Mouse (Mus musculus) midbrain, embryonic 13.5 days (tissue): ENCODE measurements at regions not wholly inside any gene's neighbourhood (a gene's known extent, or its start where the extent isn't known, plus 50 kb on each side); places are given as distances from the start of the nearest gene placed in this dataset.
"Not testable (repeated sequence)": the region's sequence is repeated elsewhere in the genome, so short reads cannot be mapped to it uniquely, and the experiment has no call there.

Source experiments
- ATAC-seq: fragments of 200-750 bp; cut with Nextera tagmentation; 2 replicates; pipeline ENCODE4 v1.8.0; 2017; ENCODE audit warnings: mild to moderate bottlenecking, moderate TSS enrichment, moderate library complexity
- H3K27ac ChIP-seq: fragments of 300-500 bp; sonication (generic); 2 replicates; pipeline ENCODE4 v1.5.1; 2015; ENCODE audit warnings: inconsistent platforms, mild to moderate bottlenecking, moderate library complexity
- H3K27me3 ChIP-seq: fragments of 300-500 bp; sonication (generic); 2 replicates; pipeline ENCODE4 v1.6.1; 2015; ENCODE audit warnings: mild to moderate bottlenecking, inconsistent platforms
- H3K36me3 ChIP-seq: fragments of 300-500 bp; sonication (generic); 2 replicates; pipeline ENCODE4 v1.6.1; 2015; ENCODE audit warnings: mild to moderate bottlenecking, inconsistent platforms
- H3K4me1 ChIP-seq: fragments of 300-500 bp; sonication (generic); replicated peaks from 2 replicates; pipeline ENCODE4 v1.6.1; 2015; ENCODE audit warnings: inconsistent platforms
- H3K4me2 ChIP-seq: fragments of 300-500 bp; sonication (generic); replicated peaks from 2 replicates; pipeline ENCODE4 v1.6.1; 2015; ENCODE audit warnings: moderate library complexity, mild to moderate bottlenecking, inconsistent platforms
- H3K4me3 ChIP-seq: fragments of 300-500 bp; sonication (generic); replicated peaks from 2 replicates; pipeline ENCODE4 v1.5.1; 2015; ENCODE audit warnings: mild to moderate bottlenecking, inconsistent platforms
- H3K9ac ChIP-seq: fragments of 300-500 bp; sonication (generic); replicated peaks from 2 replicates; pipeline ENCODE4 v1.6.1; 2015; ENCODE audit warnings: mild to moderate bottlenecking, inconsistent platforms
- H3K9me3 ChIP-seq: fragments of 300-500 bp; sonication (generic); 2 replicates; pipeline ENCODE4 v1.6.1; 2016; ENCODE audit warnings: mild to moderate bottlenecking, inconsistent platforms
- WGBS: fragments of 180-500 bp; shearing (Covaris S2); methylation state at CpG from one replicate; pipeline ENCODE4 v1.1.7; 2015; 5-methylcytosine and 5-hydroxymethylcytosine counted together

DNA sequence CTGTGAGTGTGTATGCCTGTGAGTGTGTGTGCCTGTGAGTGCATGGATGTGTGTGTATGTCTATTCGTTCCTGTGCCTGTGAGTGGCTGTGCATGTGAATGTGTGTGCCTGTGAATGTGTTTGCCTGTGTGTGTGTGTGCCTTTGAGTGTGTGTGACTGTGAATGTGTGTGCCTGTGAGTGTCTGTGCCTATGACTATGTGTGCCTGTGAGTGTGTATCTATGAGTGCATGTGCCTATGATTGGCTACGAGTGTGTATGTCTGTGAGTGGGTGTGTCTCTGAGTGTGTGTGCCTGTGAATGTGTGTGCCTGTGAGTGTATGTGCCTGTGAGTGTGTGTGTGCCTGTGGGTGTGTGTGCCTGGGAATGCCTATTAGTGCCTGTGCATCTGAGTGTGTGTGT, 731.6 kb downstream of the Lrriq3 start:
- 84% methylated on average over 2 of the region's 2 CpGs for WGBS
- no peak overlapping the region for H3K4me3 ChIP-seq
- H3K36me3 ChIP-seq = no peaks in the 10 kb centered on the region
- H3K27ac ChIP-seq = no peak overlapping the region
- H3K9ac ChIP-seq = no peak overlapping the region
- no peak overlapping the region for H3K4me2 ChIP-seq
- no peaks in the 10 kb centered on the region for H3K4me1 ChIP-seq
- H3K9me3 ChIP-seq = no peaks in the 10 kb centered on the region
- H3K27me3 ChIP-seq = no peaks in the 10 kb centered on the region
- no peak for ATAC-seq

DNA sequence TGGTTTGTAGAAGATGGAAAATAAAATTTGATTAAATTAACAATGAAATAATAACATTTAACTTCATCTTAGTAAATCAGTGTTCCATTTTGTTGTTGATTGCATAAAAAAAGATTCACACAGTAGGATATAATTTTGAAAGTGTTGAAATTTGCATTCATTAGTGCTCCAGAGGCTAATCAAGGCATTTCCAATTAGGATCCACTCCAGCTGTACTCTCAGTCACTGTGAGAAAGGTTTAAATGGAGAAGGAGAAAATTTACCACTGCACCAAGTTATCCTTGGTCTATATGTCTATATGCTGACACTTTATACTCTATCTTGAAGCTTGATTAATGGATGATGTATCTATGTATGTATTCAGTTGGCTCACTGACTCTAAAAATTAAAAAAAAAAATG, 695.3 kb upstream of the Negr1 start:
- no peaks in the 10 kb centered on the region for H3K4me1 ChIP-seq
- no peak overlapping the region for H3K9ac ChIP-seq
- ATAC-seq = no peak
- H3K27me3 ChIP-seq = no peaks in the 10 kb centered on the region
- no peak overlapping the region for H3K27ac ChIP-seq
- no peak overlapping the region for H3K4me3 ChIP-seq
- H3K4me2 ChIP-seq = no peak overlapping the region
- no peaks in the 10 kb centered on the region for H3K9me3 ChIP-seq
- no peaks in the 10 kb centered on the region for H3K36me3 ChIP-seq

DNA sequence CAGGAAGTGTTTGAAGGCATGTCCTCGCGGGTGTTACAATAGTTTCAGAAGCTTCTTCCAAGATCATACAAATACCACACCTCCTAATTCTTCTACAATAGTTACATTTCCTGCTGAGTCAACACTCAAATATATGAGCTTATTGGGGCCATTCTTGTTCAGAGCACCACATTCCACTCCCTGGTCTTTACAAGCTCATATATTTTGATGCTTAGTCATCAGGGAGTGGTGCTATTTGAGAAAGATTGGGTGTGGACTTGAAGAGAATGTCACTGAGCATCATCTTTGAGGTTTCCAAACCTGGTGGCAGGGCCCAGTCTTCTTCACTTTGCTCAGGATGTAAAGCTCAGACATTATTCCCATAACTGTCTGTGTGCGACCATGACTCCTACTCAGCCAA, 685.9 kb upstream of the Negr1 start:
- H3K27ac ChIP-seq = no peak overlapping the region
- no peaks in the 10 kb centered on the region for H3K9me3 ChIP-seq
- 95% methylated on average over 3 of the region's 3 CpGs for WGBS
- ATAC-seq = no peak
- H3K4me2 ChIP-seq = no peak overlapping the region
- no peak overlapping the region for H3K4me3 ChIP-seq
- no peak overlapping the region for H3K9ac ChIP-seq
- no peaks in the 10 kb centered on the region for H3K36me3 ChIP-seq
- H3K27me3 ChIP-seq = no peaks in the 10 kb centered on the region
- H3K4me1 ChIP-seq = no peaks in the 10 kb centered on the region

DNA sequence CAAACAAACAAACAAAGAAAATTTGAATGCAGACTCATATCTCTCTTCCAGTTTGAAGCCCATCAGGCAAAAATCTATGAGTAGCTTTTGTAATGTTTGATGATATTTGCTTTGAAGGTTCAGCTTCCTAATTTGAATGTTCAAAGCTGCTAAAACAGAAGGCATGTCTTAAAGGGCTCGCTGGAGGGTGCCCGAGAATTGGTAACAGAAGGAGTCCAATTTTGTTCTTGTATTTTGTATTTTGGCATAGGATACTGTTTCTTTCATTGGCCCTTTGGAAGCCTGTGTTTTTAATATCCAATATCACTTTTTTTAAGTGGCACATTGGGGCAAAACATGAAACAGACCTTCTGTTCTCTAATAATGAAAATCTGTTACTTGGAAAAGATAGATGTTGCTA, 683.2 kb upstream of the Negr1 start:
- Histone ChIP-seq H3K4me2 (no peak overlapping the region), H3K9me3 (no peaks in the 10 kb centered on the region), H3K9ac (no peak overlapping the region), H3K4me1 (no peaks in the 10 kb centered on the region), H3K36me3 (no peaks in the 10 kb centered on the region), H3K27me3 (no peaks in the 10 kb centered on the region), H3K27ac (no peak overlapping the region), H3K4me3 (no peak overlapping the region)
- ATAC-seq = no peak
- WGBS = 85% methylated on average over 2 of the region's 2 CpGs

DNA sequence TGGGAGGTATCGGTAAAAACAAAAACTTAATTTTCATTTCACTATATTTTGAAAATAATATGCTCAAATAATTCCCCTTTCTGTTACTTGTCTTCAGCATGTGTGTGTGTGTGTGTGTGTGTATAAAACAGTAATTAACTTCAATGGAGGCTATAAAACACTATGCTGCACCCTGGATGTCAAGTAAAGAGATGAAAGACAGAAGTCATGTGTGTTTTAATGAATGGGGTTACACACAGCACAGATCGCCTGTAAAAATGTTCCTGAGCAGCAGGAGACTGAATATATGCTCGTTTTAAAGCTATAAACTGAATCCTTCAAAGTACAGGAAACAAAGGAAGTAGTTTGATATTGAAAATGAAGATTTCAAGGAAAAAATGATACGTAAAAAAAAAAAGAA, 680.9 kb upstream of the Negr1 start:
- Histone ChIP-seq H3K36me3 (no peaks in the 10 kb centered on the region), H3K27ac (no peak overlapping the region), H3K27me3 (no peaks in the 10 kb centered on the region), H3K9ac (no peak overlapping the region), H3K4me1 (no peaks in the 10 kb centered on the region), H3K4me3 (no peak overlapping the region), H3K4me2 (no peak overlapping the region), H3K9me3 (no peaks in the 10 kb centered on the region)
- 83% methylated on average over 4 of the region's 4 CpGs for WGBS
- ATAC-seq = no peak

DNA sequence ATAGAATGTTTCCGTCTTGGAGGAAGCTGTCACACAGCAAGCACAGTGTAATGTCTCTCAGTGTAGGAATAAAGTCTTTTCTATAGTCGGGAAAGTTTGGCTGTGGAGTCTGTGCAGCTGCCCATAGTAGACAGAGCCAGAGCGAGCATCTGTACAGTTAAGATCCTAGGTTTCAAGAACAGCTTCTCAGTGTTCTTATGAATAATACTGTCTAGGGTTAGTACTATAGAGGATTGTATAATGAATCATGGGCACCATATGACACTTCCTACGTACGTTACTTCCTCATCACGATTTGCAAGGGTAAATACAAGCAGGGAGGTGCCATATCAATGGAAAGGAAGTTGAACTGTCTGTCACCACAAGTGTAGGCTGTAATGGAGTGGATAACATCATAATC, 645.6 kb upstream of the Negr1 start:
- no peak for ATAC-seq
- H3K4me3 ChIP-seq = no peak overlapping the region
- 91% methylated on average over 6 of the region's 6 CpGs for whole genome bisulfite sequencing

DNA sequence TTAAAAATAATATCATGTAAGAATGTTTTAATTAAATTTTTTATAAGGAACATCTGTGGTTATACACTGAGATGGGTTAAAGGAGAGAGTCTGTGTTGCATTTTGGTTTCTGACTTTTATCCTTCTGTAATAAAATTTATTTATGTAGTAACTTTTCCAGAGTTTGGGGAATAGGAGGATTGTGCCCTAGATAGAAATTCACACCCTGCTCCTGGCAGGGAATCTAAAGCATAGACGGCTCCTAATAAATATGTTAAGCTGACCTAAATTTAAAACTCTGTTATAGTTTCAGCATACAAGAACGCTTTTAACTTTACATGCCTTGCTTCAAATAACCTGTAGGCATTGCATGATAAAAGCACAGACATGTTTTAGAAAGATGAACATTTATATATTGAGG, 618.7 kb upstream of the Negr1 start:
- Histone ChIP-seq H3K4me1 (no peaks in the 10 kb centered on the region), H3K27ac (no peak overlapping the region), H3K9me3 (no peaks in the 10 kb centered on the region), H3K9ac (no peak overlapping the region), H3K36me3 (no peaks in the 10 kb centered on the region), H3K4me3 (no peak overlapping the region), H3K27me3 (no peaks in the 10 kb centered on the region), H3K4me2 (no peak overlapping the region)
- 77% methylated on average over 2 of the region's 2 CpGs for WGBS
- no peak for ATAC-seq

More for the DNA sequence above, 645.6 kb upstream of the Negr1 start:
- H3K27me3 ChIP-seq = no peaks in the 10 kb centered on the region
- no peaks in the 10 kb centered on the region for H3K4me1 ChIP-seq
- no peak overlapping the region for H3K27ac ChIP-seq
- H3K9ac ChIP-seq = no peak overlapping the region
- no peaks in the 10 kb centered on the region for H3K9me3 ChIP-seq
- H3K4me2 ChIP-seq = no peak overlapping the region
- H3K36me3 ChIP-seq = no peaks in the 10 kb centered on the region

DNA sequence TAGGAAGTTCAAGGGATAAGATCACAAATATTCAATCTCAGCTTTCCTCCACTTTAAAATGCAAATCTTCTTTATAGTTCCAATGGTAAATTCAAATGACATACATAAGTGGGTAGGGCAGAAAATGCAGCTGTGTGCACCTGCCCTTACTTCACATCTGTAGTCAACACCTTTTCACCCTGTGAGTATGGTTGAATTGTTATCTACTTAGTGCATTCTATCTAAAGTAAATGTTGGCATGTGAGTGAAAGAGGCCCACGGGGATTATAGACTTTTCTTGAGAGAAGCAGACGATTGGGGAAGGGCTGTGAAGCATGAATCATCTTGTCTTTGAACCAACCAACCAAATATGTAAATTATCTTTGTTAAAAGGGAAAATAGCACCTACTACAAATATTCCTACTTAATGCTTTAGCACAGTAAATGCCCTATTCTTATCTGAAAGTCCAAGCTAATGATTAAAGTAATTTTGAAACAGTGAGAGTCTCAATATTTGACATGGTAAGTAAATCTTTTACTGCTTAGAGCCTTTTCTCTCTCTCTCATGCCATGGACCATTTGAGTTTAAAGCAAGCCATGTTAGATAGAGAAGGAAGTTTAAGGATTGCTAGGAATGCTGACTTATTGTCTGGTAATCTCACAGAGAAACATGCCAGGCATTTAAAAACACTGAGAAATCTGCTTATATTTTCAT, 617.4 kb upstream of the Negr1 start:
- Histone ChIP-seq H3K27ac (no peak overlapping the region), H3K27me3 (no peaks in the 10 kb centered on the region), H3K4me3 (no peak overlapping the region), H3K4me2 (no peak overlapping the region), H3K9me3 (no peaks in the 10 kb centered on the region), H3K9ac (no peak overlapping the region), H3K36me3 (no peaks in the 10 kb centered on the region), H3K4me1 (no peaks in the 10 kb centered on the region)
- WGBS = 24% methylated on average over 2 of the region's 2 CpGs
- no peak for ATAC-seq

DNA sequence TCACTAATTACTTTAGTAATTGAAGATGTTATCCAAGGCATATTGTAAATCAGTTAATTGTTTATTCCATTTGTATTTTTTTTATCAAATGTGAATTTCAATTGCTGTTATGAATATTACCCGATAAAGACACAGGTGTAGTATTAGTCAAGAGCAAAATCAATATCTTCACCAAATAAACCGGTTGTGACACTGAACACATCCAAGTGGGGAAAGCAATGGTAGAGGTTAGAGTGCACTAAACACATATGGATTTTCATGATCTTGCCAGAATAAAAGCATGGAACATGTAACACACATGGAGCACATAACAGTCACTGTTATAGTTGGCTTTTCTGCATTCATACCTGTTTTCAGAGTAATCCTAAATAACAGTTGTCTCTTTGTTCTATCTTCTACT, 616.4 kb upstream of the Negr1 start:
- no peaks in the 10 kb centered on the region for H3K36me3 ChIP-seq
- no peak overlapping the region for H3K4me2 ChIP-seq
- ATAC-seq = no peak
- H3K27ac ChIP-seq = no peak overlapping the region
- no peak overlapping the region for H3K4me3 ChIP-seq
- WGBS = 97% methylated on average over 2 of the region's 2 CpGs
- H3K9ac ChIP-seq = no peak overlapping the region
- no peaks in the 10 kb centered on the region for H3K9me3 ChIP-seq
- H3K4me1 ChIP-seq = no peaks in the 10 kb centered on the region
- no peaks in the 10 kb centered on the region for H3K27me3 ChIP-seq

DNA sequence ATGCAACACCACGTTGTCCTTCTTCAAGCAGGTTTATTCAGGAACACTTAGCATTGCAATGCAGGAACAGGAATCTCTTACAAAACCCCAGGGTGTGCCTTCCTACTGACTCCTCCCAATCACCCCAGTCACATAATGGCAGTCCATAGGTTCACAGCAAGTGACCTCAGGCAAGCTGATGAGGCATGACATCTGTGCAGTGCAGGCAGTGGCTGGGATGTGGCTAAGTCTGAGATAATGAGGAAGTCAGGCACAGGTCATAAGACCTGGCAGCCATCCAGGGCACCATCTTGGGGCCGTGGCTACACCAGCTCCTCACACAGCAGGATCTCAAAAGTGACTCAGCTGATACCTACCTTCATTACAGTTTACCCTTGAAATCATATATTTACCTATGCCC, 599.1 kb upstream of the Negr1 start:
- H3K9ac ChIP-seq, H3K36me3 ChIP-seq, H3K9me3 ChIP-seq, ATAC-seq, H3K4me1 ChIP-seq, H3K27me3 ChIP-seq, H3K4me2 ChIP-seq, H3K27ac ChIP-seq, H3K4me3 ChIP-seq: not testable (repeated sequence)
- 42% methylated on average over 2 of the region's 2 CpGs for WGBS

DNA sequence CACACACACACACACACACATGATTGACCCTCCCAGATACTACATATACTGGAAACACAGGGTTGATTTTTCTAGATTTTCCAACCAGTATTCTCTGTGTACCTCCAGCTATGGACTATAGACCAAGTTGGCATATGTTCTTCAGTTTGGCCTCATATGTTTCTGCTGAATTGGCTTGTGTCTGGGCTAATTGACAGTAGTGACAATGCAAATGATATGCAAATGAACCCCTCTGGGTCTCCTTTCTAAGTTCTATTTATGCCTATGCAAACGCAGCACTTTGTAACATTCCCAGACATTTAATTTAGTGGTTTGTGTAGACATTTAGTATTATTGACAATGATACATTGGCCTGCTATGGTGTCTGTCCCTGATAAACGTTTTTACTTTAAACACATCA, 582.0 kb upstream of the Negr1 start:
- WGBS = 66% methylated on average over 2 of the region's 2 CpGs
- ATAC-seq = peak; percentile 58; the same call in 1 of the 2 replicates

DNA sequence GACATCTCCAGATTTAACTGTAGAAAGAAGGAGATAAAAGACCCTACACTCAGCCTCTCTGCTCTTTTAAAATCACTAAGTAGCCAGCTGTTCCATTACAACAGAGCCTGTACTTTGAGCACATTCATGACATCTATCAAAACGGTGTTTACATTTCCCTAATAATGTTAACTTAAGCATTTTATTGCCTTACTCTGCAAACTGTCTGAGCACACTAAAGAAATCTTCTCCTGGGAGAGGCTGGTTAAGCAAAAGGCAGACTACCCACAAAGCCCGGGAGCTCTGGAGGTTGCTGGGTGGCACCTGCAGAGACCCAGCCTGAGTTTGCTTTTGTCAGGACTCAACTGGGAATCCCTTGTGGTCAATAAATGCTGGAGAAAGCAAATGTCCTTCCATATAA, 567.5 kb upstream of the Negr1 start:
- Histone ChIP-seq H3K27me3 (no peaks in the 10 kb centered on the region), H3K27ac (no peak overlapping the region), H3K9me3 (no peaks in the 10 kb centered on the region), H3K4me3 (no peak overlapping the region), H3K9ac (no peak overlapping the region), H3K36me3 (no peaks in the 10 kb centered on the region), H3K4me2 (no peak overlapping the region), H3K4me1 (0 out of 2 replicates have a peak, but pooled peaks cover 3% of the 10 kb centered on the region)
- no peak for ATAC-seq
- WGBS = 57% methylated on average over 2 of the region's 2 CpGs

More for the DNA sequence above, 582.0 kb upstream of the Negr1 start:
- Histone ChIP-seq H3K4me2 (no peak overlapping the region), H3K4me1 (no peaks in the 10 kb centered on the region), H3K9ac (no peak overlapping the region), H3K9me3 (no peaks in the 10 kb centered on the region), H3K36me3 (no peaks in the 10 kb centered on the region), H3K4me3 (no peak overlapping the region), H3K27me3 (no peaks in the 10 kb centered on the region), H3K27ac (no peak overlapping the region)

DNA sequence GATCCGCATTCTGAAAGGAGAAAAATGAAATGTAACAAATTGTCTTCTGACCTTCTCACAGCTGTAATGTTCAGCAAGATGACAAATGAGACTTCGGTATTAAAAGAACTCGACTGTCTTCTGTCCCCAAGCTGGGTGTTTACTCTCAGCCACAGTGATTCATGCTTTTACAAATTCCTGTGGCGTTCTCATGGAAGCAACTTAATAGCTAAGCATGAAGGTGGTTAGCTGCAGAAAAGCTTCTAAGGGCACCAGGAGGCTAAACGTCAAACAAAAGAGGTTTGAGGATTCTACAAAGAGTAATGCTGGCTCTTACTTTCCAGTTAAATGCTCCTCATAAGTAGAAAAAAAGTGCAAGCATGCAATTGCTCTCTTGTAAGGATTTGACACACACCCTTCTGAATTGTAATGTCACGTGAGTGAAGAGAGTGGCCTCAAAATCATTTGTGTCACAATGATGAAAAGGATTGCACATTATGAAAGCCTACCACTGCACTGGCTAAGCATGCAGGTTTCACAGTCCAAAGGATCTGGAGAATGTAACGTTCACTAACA, 543.8 kb upstream of the Negr1 start:
- H3K9ac ChIP-seq = no peak overlapping the region
- no peak overlapping the region for H3K27ac ChIP-seq
- no peaks in the 10 kb centered on the region for H3K9me3 ChIP-seq
- H3K36me3 ChIP-seq = no peaks in the 10 kb centered on the region
- no peak overlapping the region for H3K4me2 ChIP-seq
- ATAC-seq = no peak
- WGBS = 32% methylated on average over 7 of the region's 7 CpGs
- no peak overlapping the region for H3K4me3 ChIP-seq
- H3K27me3 ChIP-seq = peaks cover 10% of the 10 kb centered on the region
- no peaks in the 10 kb centered on the region for H3K4me1 ChIP-seq
